Mouse (Mus musculus) left cerebral cortex, adult 11 months (tissue): Measurements from ENCODE around the gene Fgf18.

Source experiments
- DNase-seq: peaks from one replicate; pipeline ENCODE4 v3.0.0; 2022; ENCODE audit warnings: low spot score

Gene Fgf18

DNA sequence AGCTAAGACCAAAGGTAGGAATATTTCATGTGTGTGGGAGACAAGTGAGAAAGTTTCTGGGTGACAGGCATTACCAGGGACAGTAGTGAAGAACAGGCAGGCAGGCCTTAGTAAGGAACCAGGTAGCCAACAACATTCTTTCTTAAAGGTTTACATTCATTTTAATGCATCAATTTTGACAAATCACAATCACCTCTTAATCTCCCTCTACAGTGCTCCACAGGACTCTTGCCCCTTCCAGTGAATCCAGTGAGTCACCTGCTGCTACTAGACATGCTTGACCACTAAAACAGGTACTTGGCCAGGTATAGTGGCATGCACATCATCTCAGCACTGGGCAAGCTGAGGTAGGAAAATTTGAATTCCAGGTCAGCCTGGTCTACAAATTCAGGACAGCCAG is 3.2 kb upstream of the Fgf18 start:
- no peak for DNase-seq

DNA sequence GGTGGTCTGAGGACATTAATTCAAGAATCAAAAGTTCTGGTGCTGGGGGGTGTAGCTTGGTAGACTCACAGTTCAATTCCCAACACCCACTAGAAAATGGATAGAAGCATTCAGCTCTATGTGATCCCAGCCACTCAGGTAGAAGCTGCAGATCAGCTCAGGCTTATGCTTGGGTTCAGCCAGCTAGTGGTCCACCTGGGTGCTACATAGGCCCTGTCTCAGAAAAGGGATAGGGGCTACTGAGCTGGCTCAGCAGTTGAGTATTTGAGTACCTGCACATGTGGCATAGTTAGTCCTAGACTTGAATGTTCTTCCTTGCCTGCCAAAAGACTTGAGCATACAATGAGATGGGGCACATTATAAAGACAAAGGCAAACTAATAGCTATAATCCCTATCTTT is 2.3 kb upstream of the Fgf18 start:
- DNase-seq: no peak

DNA sequence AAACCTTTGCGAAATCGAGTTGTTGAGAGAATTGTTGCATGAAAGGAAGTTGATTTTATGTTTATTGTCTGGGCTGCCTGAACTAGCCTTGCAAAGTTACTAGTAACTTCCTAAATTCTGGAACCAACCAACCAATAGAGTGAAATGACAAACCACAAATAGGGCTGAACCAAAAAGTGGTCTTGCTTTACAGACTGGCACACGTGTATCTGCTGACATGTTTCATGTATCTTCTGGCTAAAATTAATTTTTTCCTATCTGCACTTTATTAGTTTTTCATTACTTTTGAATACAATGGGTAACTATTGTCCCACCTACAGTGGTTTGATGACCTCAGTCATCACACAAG is 1.9 kb upstream of the Fgf18 start:
- no peak for DNase-seq

DNA sequence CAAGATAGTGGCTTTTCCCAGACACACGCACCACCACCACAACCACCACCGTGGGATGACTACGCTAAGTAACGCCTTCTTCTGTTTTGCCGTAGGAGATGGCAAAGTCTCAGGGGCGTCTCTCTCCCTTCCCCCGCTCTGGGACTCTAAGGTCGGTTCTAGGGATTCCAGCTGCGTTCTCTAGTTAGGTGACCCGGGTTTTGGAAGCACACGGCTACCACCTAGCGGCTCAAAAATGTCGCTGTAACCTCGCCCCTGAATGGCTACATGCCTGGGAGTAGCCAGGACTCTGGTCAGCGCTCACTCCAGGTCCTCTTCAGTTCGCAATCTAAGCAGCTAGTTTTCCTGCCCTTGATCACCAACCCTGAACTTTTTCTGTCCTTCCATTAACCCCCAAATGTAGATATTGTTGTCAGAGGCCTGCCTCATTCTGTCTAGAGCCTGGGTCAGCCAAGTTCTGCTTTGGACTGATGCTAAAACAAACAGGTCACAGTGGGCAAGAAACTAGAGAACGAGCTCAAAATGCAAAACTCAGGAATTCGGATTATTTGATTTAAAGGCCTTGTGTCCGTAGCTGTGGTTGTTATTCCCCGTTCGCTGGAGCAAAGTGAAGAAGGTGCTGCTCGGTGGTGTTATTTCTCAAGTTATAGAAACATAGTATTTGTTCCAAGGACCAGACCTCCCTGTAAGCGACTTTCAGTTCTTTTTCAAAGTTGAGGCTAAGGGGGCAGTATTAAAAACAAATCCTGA is 1.3 kb upstream of the Fgf18 start:
- DNase-seq: peak; percentile 68

DNA sequence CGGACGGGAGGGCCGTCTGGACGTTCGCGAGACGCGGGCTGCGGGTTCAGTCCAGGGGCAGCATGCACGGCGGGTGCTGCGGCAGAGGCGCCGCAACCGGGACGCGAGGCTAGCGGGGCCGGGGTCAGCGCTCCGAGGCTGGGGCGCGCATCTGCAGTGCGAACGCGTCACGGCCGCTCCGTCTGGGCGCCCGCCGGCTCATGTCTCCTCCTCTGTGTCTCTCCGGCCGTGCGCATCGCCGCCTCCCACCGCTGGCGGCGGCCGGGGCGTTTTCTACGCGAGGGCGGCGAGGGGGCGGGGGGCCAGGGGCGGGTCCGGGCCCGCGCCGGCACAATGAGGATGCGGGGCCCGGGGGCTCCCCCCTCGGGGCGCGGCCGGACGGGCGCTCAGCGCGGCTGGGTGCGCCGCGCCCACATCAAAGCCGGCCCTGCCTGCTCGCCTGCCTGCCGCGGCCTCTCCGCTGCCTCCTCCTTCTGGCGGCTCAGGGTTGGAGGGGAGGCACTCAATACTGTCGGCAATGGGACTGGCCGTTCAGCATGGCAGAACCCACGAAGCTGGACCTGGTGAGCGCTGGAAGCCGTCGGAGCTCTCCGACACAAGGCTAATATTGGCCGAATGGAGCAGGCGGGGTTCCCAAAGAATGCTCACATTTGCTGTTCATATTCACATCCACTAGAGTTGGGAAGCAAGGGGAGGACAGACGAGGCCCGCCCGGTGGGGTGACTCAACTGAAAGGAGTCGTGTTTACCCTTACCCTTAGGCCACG is 555 bp upstream of the Fgf18 start:
- DNase-seq: no peak

DNA sequence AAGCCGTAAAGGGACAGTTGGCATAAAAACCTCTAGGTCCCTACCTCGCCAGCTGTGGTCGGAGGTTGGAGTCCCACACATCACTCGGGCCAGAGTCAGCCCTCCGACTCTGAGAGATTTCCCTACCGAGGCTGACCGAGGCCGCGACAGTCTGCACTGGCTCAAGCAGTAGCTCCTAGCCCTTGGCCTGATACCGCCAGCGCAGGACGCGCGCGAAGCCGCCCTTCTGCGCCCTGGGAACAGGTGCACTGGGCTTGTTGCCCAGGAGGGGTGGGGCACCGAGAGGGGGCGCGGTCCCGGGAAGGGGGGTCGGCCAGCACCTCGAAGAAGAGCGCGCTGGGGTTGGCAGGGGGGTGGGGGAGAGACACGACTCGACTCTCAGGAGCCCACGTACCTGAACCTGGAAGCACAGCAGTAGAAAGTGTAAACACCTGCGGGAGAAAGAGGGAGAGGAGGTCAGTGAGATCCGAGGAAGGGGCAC is 509 bp downstream of the Fgf18 start:
- no peak for DNase-seq

DNA sequence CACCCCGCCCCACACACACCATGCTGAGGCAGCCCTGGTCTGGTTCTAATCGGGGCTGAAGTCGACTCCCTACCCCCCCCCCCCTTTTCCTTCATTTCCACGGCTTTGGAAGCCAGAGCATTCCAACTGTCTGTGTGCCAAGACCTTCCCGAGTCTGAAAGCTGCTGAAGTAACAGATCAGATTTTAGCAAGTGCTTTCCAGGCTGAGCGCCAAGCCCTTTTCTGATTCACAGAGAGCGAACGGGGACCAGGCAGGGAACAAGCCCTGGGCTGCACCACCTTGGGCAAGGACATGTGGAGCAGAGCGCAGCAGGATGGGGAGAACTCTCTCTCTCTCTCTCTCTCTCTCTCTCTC is 1.1 kb downstream of the Fgf18 start:
- DNase-seq: peak; percentile 73

DNA sequence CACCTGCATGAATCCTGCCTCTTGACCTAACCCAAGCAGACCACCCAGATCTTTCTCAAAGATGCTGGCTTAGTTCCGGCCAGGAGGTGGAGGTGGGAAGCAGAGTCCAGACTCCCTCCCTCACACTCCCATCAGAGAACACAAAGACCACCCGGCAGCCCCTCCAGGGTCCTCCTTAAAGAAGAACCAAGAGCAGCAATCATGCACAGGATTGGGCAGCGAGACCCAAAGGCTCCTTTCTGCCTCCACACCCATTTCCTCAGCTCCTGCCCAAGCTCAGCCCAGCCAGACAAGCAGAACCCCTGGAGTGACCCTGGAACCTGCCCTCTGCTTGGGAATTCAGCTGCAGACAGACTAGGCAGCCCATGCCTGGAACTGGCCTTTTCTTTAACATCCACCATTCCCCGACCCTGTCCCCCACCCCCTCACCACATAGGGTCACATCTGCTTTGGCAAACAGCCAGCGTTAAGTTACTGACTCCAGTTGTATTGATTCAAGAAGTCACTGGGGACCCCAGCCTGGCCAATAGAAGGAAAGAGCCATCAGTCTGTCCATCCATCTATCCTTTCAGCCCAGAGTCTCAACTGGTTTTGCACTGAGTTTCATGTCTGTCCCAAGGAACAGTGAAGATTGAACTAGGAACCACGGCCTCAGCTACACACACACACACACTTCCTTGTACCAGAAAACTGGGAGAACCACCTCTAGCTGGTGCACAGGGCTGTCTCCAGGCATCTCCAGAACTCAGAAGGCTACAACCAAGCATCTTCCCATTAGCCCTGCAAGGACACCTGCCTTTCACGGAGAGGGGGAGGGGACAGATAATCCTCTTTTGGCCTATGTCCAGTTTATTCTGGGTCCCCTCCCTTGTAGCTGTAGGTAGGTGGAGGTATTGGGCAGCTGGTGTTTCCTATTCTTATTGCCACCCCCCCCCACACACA is 1.7 kb downstream of the Fgf18 start:
- DNase-seq: no peak

DNA sequence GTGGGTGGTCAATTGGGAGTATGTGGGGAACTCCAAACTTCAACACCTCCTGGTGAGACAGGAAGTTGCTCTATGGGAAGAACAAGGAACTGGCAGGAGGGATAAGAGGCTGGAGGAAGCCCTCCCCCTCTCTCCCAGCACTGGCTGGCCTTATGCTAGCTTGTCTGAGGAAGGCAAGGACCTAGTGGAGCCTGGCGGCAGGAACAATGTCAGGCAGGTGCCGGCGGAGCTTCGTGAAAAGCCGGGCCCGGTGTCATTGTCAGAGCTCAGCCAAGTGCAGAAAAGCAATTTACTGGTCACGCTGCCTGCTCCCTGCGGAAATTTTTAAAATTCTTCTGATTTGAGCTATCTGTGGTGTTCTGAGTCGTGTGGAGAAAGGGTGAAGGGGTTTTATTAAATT is 3.3 kb downstream of the Fgf18 start:
- DNase-seq: no peak

DNA sequence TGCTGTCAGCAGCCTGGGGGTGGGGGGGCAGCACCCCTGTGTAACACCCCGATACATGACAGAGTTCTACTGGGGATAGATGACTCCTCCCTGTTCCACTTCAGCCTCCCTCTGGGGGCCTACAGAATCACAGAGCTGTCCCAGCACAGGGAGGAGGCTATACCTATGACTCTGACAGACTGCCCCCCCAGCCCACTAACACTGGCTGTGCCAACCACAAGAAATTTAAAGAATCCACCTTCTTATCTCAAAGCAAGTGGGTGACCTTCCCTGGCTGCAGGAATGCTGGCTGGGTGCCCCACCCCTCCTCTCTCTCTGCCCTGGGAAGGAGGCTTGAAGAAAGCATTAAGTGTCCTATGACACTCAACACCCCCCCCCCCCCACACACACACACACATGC is 4.4 kb downstream of the Fgf18 start:
- DNase-seq: no peak

DNA sequence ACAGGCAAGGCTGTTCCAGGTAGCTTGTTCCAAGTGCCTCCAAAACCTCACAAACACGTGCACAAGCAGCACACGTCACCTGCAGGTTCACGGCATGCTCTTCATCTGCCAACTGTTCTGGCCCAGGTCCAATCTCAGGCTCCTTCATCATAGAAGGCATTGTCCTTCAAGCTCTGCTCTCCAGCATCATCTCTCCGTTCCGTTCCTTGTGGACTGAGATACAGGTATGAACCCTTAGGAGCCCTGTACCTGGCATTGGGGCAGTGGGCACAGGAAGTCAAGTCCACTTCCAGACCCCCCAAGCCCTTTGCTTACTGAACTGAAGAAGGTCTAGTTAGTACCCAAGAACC is 7.1 kb downstream of the Fgf18 start:
- DNase-seq: no peak

DNA sequence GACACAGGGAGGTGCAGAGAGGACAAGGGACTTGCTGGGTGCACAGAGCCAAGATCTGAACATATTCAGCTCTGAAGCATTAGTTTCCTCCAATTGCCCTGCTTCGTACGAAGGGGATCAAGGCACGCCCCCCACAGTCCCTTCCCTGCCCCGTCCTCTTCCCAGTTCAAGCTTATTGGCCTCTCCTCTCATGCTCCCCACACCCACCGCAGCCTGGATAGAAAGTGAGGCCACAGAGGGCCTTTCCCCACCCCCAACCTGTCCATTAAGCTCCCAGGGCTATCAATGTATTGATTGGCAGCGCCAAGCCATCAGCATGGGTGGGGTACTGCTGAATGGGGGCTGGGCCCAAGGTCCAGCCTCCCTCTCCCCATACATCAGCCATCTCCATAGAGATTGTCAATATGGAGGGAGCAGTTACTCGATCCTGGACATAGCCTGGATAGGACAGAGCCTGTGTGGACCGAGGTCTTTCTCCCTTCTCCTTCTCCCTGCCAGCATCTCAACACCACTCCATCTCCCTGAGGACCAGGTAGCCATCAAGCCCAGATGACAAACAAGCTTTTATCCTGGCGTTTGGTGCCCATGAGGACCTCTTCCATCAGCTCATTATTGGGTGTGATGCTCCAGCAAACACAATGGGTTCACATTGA is 7.6 kb downstream of the Fgf18 start:
- DNase-seq: no peak

DNA sequence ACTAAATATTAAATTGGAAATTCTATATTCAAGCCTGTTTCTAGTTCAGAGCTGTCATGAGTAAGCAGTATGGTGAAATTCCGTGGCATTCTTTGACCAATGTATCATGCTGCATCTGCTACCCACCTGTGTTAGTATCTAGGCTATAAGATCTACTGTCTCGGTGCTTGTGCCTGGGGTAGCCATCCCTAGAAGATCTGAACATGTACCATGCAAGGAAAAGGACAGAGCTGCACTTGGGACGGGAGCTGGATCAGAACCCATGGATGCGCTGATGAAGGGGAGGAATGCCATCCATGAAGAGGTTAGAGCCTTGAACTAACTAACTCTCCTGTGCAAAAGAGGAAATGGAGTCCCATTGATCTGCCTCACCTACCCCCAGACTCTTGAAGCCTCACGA is 8.5 kb downstream of the Fgf18 start:
- no peak for DNase-seq

DNA sequence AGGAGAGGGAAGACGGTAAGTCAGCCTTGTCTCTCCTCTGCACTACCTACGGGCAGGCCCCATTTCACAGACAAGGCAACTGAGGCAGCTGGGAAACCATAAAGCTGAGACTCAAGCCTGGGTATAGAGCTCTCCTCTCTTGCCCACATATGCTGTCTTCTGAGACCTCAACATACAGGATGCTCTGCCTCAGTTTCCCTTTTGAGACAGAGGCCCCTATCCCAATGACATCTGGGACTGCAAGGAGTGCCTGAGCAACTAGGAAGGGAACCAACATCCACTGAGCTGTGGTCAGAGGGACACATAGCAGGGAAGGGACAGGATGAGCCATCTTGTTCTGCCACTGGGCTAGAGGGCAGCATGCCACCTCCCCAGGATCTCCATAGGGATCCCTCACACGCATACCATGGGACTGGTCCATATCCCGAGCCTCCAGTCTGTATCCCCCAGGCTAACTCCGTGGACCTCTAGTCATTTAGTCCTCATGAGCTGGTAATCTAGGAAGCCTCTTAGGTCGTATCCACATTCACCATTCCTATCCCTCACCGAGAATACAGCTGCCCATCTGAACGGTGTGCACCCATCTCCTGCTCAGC is 12.7 kb downstream of the Fgf18 start:
- no peak for DNase-seq

DNA sequence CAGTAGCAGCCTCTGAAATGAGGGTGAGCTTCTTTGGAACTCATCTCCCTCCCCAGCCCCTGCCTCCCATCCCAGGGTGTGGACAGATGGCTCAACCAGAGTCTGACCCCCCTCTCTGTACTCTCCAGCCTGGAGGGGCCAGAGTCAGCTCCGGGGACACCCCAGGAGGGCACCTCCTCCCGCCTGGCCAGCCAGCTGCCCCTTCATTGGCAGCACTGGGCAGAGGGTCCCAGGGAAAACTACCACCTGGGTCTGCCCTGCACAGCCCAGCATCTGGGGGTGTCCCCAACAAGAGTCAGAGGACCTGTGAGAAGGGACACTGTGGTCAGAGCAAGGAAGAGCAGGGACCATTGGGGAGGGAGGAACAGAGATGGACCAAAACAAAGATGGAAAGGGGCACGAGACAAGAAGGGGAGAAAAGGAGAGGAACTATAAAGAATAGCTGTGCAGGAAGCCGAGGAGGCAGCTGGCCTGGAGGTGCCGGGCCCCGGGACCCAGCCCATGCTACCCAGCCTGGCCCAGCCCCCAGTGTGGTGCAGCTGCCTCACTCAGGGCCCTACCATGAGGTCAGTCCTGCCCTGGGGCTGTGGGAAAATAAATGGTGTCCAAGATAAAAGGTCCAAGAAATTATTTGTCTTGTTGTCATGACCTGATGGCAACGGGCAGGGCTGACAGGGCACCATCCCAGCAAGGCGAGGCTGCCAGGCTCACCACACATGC is 14.4 kb downstream of the Fgf18 start:
- DNase-seq: no peak

DNA sequence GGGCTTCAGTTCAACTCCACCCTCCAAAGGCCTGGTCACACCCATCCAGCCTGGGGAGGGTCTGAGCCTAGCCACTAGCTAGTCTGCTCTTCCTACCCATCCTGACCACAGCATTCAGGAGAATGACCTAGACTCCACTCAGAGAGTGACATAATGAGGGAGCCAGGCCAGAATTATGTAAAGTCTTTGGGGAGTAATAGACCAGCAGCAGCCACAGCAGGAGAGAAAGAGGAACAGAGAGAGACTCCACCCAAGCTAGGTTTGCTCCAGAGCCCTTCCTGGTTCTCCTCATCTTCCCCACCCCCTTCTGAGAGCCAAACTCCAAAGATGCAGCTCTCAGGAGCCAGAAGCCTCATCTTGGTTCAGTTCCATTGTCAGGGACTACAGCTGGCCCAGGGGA is 20.1 kb downstream of the Fgf18 start:
- no peak for DNase-seq

DNA sequence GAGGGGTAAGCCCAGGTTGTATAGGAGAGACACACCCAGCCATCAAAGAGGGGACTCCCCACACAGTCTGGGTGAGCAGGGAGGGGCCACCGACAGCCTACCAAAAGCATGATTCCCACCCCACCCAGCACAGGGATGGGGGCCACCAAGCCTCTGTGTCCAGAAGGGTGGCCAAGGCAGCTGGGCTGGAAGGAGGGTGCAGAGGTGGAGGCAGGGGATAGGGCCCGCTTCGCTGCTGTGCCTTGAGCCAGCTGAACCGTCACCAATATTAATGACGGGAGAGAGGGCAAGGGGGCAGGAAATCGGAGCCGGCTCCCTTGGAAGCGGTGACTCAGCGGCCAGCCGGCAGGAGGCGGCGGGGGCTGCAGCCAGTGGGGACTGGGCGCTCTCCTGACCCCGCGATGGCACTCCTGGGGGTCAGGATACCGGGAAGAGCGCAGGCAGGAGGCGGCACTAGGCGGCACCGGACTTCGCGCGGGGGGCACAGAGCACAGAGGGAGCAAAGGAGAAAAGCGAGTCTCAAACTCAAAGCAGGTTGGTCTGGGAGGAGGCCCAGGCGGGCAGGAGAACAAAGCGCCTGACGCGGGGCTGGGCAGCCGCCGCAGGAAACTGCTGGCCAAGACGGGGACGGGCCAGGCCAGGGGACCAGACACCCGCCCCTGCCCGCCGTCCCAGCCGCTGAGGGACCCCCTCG is 24.5 kb downstream of the Fgf18 start:
- DNase-seq: no peak

DNA sequence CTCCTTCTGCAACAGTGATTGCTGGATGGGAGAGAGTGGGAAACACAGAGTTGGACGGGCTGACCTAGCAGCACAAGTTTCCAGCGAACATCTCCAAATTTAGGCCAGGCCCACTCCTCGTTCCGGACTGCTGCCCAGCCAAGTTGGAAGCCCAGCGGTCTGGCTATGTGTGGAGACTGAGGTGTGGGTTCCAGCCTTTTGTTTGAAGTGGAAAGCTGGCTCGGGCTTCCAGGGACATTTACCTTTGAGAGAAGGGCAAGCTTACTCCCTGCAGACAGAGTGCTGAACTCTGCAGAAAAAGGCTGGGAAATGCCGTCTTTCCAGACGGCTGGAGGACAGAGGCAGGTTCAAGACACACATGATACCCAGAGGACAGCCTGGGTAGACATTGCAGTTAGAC is 27.6 kb downstream of the Fgf18 start:
- no peak for DNase-seq

DNA sequence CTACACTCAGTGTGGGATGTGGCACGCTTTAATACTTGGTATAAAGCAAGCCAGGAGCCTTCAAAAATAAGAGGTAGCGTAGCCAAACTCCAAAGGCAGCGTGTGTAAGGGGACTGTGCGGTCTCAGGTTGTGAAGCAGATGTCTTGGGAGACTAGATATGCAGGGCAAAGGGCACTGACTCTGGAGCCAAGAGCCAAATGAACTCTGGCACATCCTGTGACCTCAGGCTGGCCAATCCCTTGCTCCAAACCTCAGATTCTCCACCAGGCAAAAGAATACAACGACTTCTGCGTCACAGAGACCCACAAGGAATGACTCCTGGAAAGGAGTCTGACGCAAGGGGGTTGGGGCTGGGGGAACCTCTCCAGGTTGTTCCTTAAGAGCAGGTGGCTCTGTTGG is 28.1 kb downstream of the Fgf18 start:
- no peak for DNase-seq

DNA sequence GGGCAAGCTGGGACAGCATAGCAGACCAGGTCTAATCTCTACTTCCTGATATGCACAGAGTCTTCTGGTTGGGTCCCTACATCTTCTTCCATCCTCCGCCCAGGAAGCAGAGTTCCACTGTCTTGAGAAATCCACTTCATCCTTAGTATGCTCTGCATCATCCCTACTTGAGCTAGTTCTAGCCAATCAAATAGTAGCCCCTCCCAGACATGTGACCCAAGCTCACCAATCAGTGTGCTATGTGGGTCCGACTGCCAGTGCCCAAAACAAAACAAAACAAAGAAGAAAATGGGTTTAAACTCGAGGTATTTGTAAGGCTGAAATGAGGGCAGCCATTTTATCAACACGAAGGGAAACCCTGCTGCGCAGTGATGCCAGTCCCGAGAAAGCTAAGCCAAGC is 28.7 kb downstream of the Fgf18 start:
- DNase-seq: no peak

DNA sequence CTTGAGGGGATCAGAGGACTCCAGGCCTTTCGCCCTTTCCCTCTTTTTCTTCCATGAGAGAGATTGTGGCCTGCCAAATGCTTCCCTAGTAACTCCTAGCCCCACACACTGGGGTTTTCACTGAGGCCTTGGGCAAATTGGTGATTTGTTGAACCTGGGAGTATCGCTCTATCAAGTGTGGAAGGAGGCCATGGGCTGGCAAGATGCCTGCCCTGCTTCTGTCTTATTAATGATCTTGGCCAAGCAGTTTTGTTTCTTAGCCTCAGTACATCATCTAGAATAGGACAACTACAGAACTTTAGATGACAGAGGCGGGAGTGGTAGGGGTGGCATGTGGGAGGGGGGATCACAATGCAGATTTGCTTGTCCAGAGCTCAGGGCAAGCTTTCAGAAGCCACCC is 31.4 kb downstream of the Fgf18 start:
- no peak for DNase-seq
